Mouse (Mus musculus): ENCODE results near the gene Prr36. TPM values are rescaled to one million over a fixed set of nuclear protein-coding genes. Genes with fewer than 3 reads are reported as not detected.

Gene Prr36
- polyA plus RNA-seq, 1 experiment from 2014 or later, result 0.52 TPM

- Histone ChIP-seq H3K36me3 (ENCODE audit: control insufficient read depth, insufficient read depth, low read length) (peaks cover 21% of the 10 kb centered on the region), H3K27ac (replicated peaks) (no peak overlapping the region), H3K4me3 (ENCODE audit: low read depth, low read length) (no peak overlapping the region), H3K9ac (ENCODE audit: low read length) (no peak overlapping the region), H3K9me3 (ENCODE audit: control insufficient read depth, low read length) (no peaks in the 10 kb centered on the region), H3K27me3 (ENCODE audit: control insufficient read depth, insufficient read depth, low read length) (no peaks in the 10 kb centered on the region), H3K4me2 (replicated peaks; ENCODE audit: low read depth) (no peak overlapping the region), H3K4me1 (replicated peaks; ENCODE audit: control insufficient read depth, insufficient read depth) (no peaks in the 10 kb centered on the region)
- TF ChIP-seq EP300 (optimal IDR thresholded peaks at IDR 0.05) (no peak), CTCF (IDR thresholded peaks at IDR 0.05; ENCODE audit: low read depth) (no peak)
- DNase-seq (ENCODE audit: low spot score), result no peak
- no peak for ATAC-seq (ENCODE audit: low FRiP score, low TSS enrichment)
- WGBS, result 28% methylated on average over 3 of the region's 3 CpGs
These were observed 28.1 kb downstream of the Prr36 start for GRCm38 (mm10) chr8:4189031-4189722.

GRCm38 (mm10) chr8:4188605-4189004 is 28.7 kb downstream of the Prr36 start:
- DNase-seq (ENCODE audit: low spot score) (no peak), ATAC-seq (ENCODE audit: low FRiP score, low TSS enrichment) (no peak)
- no peak overlapping the region for H3K9ac ChIP-seq (ENCODE audit: low read length)
- peaks cover 21% of the 10 kb centered on the region for H3K36me3 ChIP-seq (ENCODE audit: control insufficient read depth, insufficient read depth, low read length)
- no peaks in the 10 kb centered on the region for H3K27me3 ChIP-seq (ENCODE audit: control insufficient read depth, insufficient read depth, low read length)
- H3K9me3 ChIP-seq (ENCODE audit: control insufficient read depth, low read length), result no peaks in the 10 kb centered on the region
- TF ChIP-seq EP300 (optimal IDR thresholded peaks at IDR 0.05), result no peak
- TF ChIP-seq CTCF (IDR thresholded peaks at IDR 0.05; ENCODE audit: low read depth), result no peak
- no peaks in the 10 kb centered on the region for H3K4me1 ChIP-seq (replicated peaks; ENCODE audit: control insufficient read depth, insufficient read depth)
- no peak overlapping the region for H3K4me2 ChIP-seq (replicated peaks; ENCODE audit: low read depth)
- no peak overlapping the region for H3K27ac ChIP-seq (replicated peaks)
- H3K4me3 ChIP-seq (ENCODE audit: low read depth, low read length), result no peak overlapping the region

GRCm38 (mm10) chr8:4186151-4186550 is 31.1 kb downstream of the Prr36 start:
- Histone ChIP-seq H3K4me1 (replicated peaks; ENCODE audit: control insufficient read depth, insufficient read depth) (no peaks in the 10 kb centered on the region), H3K27ac (replicated peaks) (no peak overlapping the region), H3K9ac (ENCODE audit: low read length) (no peak overlapping the region), H3K4me3 (ENCODE audit: low read depth, low read length) (no peak overlapping the region), H3K4me2 (replicated peaks; ENCODE audit: low read depth) (no peak overlapping the region), H3K9me3 (ENCODE audit: control insufficient read depth, low read length) (no peaks in the 10 kb centered on the region), H3K36me3 (ENCODE audit: control insufficient read depth, insufficient read depth, low read length) (peaks cover 21% of the 10 kb centered on the region), H3K27me3 (ENCODE audit: control insufficient read depth, insufficient read depth, low read length) (no peaks in the 10 kb centered on the region)
- no peak for ATAC-seq (ENCODE audit: low FRiP score, low TSS enrichment)
- WGBS, result 82% methylated on average over 2 of the region's 2 CpGs
- DNase-seq (ENCODE audit: low spot score), result no peak
- no peak for TF ChIP-seq EP300 (optimal IDR thresholded peaks at IDR 0.05)
- no peak for TF ChIP-seq CTCF (IDR thresholded peaks at IDR 0.05; ENCODE audit: low read depth)

- Histone ChIP-seq H3K4me2 (replicated peaks; ENCODE audit: low read depth) (no peak overlapping the region), H3K27ac (replicated peaks) (no peak overlapping the region), H3K36me3 (ENCODE audit: control insufficient read depth, insufficient read depth, low read length) (peaks cover 21% of the 10 kb centered on the region), H3K4me3 (ENCODE audit: low read depth, low read length) (no peak overlapping the region), H3K27me3 (ENCODE audit: control insufficient read depth, insufficient read depth, low read length) (no peaks in the 10 kb centered on the region), H3K9ac (ENCODE audit: low read length) (no peak overlapping the region), H3K9me3 (ENCODE audit: control insufficient read depth, low read length) (no peaks in the 10 kb centered on the region), H3K4me1 (replicated peaks; ENCODE audit: control insufficient read depth, insufficient read depth) (no peaks in the 10 kb centered on the region)
- 86% methylated on average over 8 of the region's 8 CpGs for WGBS
- DNase-seq (ENCODE audit: low spot score) (no peak), ATAC-seq (ENCODE audit: low FRiP score, low TSS enrichment) (no peak)
- TF ChIP-seq EP300 (optimal IDR thresholded peaks at IDR 0.05) (no peak), CTCF (IDR thresholded peaks at IDR 0.05; ENCODE audit: low read depth) (no peak)
These were observed 33.9 kb downstream of the Prr36 start for GRCm38 (mm10) chr8:4183409-4183808.

GRCm38 (mm10) chr8:4174018-4174417 is 43.2 kb downstream of the Prr36 start:
- Histone ChIP-seq H3K4me1 (replicated peaks; ENCODE audit: control insufficient read depth, insufficient read depth) (no peaks in the 10 kb centered on the region), H3K9me3 (ENCODE audit: control insufficient read depth, low read length) (no peaks in the 10 kb centered on the region), H3K9ac (ENCODE audit: low read length) (no peak overlapping the region), H3K4me2 (replicated peaks; ENCODE audit: low read depth) (no peak overlapping the region), H3K27me3 (ENCODE audit: control insufficient read depth, insufficient read depth, low read length) (no peaks in the 10 kb centered on the region), H3K36me3 (ENCODE audit: control insufficient read depth, insufficient read depth, low read length) (no peaks in the 10 kb centered on the region), H3K27ac (replicated peaks) (no peak overlapping the region), H3K4me3 (ENCODE audit: low read depth, low read length) (no peak overlapping the region)
- 64% methylated on average over 2 of the region's 2 CpGs for WGBS
- ATAC-seq (ENCODE audit: low FRiP score, low TSS enrichment) (no peak), DNase-seq (ENCODE audit: low spot score) (no peak)
- no peak for TF ChIP-seq EP300 (optimal IDR thresholded peaks at IDR 0.05)
- no peak for TF ChIP-seq CTCF (IDR thresholded peaks at IDR 0.05; ENCODE audit: low read depth)

DNA sequence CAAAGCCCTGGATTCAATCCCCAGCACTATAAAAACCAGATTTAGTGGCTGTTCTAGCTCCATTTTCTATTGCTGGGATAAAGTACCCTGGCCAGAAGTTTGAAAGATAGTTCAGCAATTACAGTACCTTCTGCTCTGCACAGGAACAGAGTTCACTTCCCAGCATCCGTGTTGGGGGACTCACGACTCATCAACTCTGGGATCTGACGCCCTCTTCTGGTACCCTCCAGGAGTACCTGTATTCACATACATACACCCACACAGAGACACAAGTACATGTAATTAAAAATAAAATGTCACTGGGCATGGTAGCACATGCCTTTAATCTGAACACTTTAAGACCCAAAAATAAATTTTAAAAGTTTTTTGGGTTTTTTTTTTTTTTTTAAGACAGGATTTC is 44.8 kb downstream of the Prr36 start:
- DNase-seq (ENCODE audit: low spot score) (no peak), ATAC-seq (ENCODE audit: low FRiP score, low TSS enrichment) (no peak)
- H3K4me2 ChIP-seq (replicated peaks; ENCODE audit: low read depth), result no peak overlapping the region
- H3K4me1 ChIP-seq (replicated peaks; ENCODE audit: control insufficient read depth, insufficient read depth), result no peaks in the 10 kb centered on the region
- no peak overlapping the region for H3K4me3 ChIP-seq (ENCODE audit: low read depth, low read length)
- H3K27ac ChIP-seq (replicated peaks), result no peak overlapping the region
- H3K27me3 ChIP-seq (ENCODE audit: control insufficient read depth, insufficient read depth, low read length), result no peaks in the 10 kb centered on the region
- H3K9ac ChIP-seq (ENCODE audit: low read length), result no peak overlapping the region
- no peak for TF ChIP-seq CTCF (IDR thresholded peaks at IDR 0.05; ENCODE audit: low read depth)
- TF ChIP-seq EP300 (optimal IDR thresholded peaks at IDR 0.05), result no peak
- 73% methylated on average over 3 of the region's 3 CpGs for WGBS
- no peaks in the 10 kb centered on the region for H3K9me3 ChIP-seq (ENCODE audit: control insufficient read depth, low read length)
- H3K36me3 ChIP-seq (ENCODE audit: control insufficient read depth, insufficient read depth, low read length), result no peaks in the 10 kb centered on the region

All from stomach, postnatal 0 days (tissue).